Mouse (Mus musculus) heart, embryonic 11.5 days (tissue): Measurements from ENCODE around the gene Etnk2. TPM values are rescaled to one million over a fixed set of nuclear protein-coding genes. Genes with fewer than 3 reads are reported as not detected.
"Not testable (repeated sequence)": the region's sequence is repeated elsewhere in the genome, so short reads cannot be mapped to it uniquely, and the experiment has no call there.

Experiments used
- ATAC-seq: fragments of 200-750 bp; cut with Nextera tagmentation; replicated peaks from 2 replicates; pipeline ENCODE4 v1.8.0; 2017; ENCODE audit warnings: moderate library complexity; ENCODE audit not compliant: insufficient number of reproducible peaks, low FRiP score, low TSS enrichment
- H3K27ac ChIP-seq: fragments of 300-500 bp; sonication (generic); 2 replicates; pipeline ENCODE4 v1.5.1; 2014; ENCODE audit warnings: mild to moderate bottlenecking, low read depth, low read length
- H3K27me3 ChIP-seq: fragments of 300-500 bp; sonication (generic); 2 replicates; pipeline ENCODE4 v1.6.1; 2014; ENCODE audit warnings: mild to moderate bottlenecking, low read length, mixed read lengths; ENCODE audit not compliant: control insufficient read depth, insufficient read depth
- H3K36me3 ChIP-seq: fragments of 300-500 bp; sonication (generic); 2 replicates; pipeline ENCODE4 v1.6.1; 2014; ENCODE audit warnings: mild to moderate bottlenecking, low read length, moderate library complexity, mixed read lengths; ENCODE audit not compliant: control insufficient read depth, insufficient read depth
- H3K4me1 ChIP-seq: fragments of 300-500 bp; sonication (generic); 2 replicates; pipeline ENCODE4 v1.6.1; 2014; ENCODE audit warnings: low read length; ENCODE audit not compliant: control insufficient read depth, insufficient read depth
- H3K4me2 ChIP-seq: fragments of 300-500 bp; sonication (generic); 2 replicates; pipeline ENCODE4 v1.6.1; 2014; ENCODE audit warnings: mild to moderate bottlenecking, moderate library complexity
- H3K4me3 ChIP-seq: fragments of 300-500 bp; sonication (generic); 2 replicates; pipeline ENCODE4 v1.5.1; 2014; ENCODE audit warnings: low read depth, low read length
- H3K9ac ChIP-seq: fragments of 300-500 bp; sonication (generic); 2 replicates; pipeline ENCODE4 v1.6.1; 2014; ENCODE audit warnings: mild to moderate bottlenecking, low read depth, low read length, moderate library complexity
- H3K9me3 ChIP-seq: fragments of 300-500 bp; sonication (generic); replicated peaks from 2 replicates; pipeline ENCODE4 v1.6.1; 2016; ENCODE audit warnings: low read length; ENCODE audit not compliant: control insufficient read depth
- WGBS: fragments of 180-500 bp; shearing (Covaris S2); extraction: QIAGEN DNeasy Blood & Tissue Kit; methylation state at CpG from one replicate; pipeline ENCODE4 v1.1.7; 2014; ENCODE audit not compliant: insufficient replicate concordance; 5-methylcytosine and 5-hydroxymethylcytosine counted together
- polyA plus RNA-seq: library from polyadenylated mRNA; unstranded; fragments of >200 nt; fragmentation: Nextera tagmentation; extraction: Ambion mirVana; gene quantifications from 2 replicates; pipeline ENCODE4 v1.2.1, GENCODE M21; 2014

Etnk2 gene
- polyA plus RNA-seq, 1 experiment from 2014 or later: 1.5 TPM

DNA sequence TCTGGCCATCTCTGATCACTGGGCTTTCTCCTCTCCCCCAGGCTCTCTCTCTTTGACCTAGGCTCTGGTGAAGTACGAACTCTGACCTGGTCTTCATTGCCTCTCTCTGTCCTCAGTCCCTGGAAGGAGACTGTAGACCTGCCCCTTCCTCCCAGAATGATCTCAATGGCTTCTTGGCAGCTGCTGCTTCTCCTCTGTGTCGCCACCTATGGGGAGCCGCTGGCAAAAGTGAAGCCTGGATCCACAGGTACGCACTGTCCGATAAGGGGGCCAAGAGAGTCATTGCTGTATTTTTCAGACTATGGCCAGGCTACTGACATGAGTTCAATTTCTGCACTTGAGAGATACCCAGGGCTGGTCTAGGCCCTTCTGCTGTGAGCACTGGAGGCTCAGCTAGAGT, 36.3 kb upstream of the Etnk2 start:
- no peak overlapping the region for H3K4me2 ChIP-seq

DNA sequence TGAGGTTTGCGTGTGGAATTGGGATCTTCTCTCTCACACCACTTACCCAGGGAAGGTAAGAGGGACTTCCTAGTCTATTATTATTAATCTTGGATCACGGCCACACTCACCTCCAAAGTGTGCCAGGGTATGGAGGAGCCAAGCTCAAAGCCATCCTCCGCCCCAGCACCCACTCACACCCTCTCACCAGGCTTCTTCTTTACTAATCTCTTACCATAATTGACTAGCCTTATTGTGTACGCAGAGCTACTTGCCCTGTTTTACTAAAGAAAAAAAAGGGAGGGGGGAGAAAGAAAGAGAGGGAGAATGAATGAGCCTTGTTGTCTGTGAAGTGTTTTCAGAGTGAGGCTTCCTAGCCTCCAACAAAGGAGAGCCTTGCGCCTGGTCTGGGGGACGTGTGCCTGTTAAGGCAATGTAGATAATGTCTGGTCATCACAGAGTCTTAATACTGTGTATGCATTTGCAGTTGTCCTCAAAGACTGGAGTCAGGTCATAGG, 35.0 kb upstream of the Etnk2 start:
- H3K27me3 ChIP-seq: peaks cover 35% of the 10 kb centered on the region
- WGBS: 71% methylated on average over 6 of the region's 6 CpGs

More for the DNA sequence above, 36.3 kb upstream of the Etnk2 start:
- Histone ChIP-seq H3K36me3 (no peaks in the 10 kb centered on the region), H3K9ac (no peak overlapping the region), H3K9me3 (no peaks in the 10 kb centered on the region), H3K4me3 (no peak overlapping the region), H3K27me3 (peaks cover 35% of the 10 kb centered on the region), H3K27ac (no peak overlapping the region), H3K4me1 (no peaks in the 10 kb centered on the region; the same call in 1 of the 2 replicates)
- no peak for ATAC-seq
- WGBS: 58% methylated on average over 5 of the region's 5 CpGs

DNA sequence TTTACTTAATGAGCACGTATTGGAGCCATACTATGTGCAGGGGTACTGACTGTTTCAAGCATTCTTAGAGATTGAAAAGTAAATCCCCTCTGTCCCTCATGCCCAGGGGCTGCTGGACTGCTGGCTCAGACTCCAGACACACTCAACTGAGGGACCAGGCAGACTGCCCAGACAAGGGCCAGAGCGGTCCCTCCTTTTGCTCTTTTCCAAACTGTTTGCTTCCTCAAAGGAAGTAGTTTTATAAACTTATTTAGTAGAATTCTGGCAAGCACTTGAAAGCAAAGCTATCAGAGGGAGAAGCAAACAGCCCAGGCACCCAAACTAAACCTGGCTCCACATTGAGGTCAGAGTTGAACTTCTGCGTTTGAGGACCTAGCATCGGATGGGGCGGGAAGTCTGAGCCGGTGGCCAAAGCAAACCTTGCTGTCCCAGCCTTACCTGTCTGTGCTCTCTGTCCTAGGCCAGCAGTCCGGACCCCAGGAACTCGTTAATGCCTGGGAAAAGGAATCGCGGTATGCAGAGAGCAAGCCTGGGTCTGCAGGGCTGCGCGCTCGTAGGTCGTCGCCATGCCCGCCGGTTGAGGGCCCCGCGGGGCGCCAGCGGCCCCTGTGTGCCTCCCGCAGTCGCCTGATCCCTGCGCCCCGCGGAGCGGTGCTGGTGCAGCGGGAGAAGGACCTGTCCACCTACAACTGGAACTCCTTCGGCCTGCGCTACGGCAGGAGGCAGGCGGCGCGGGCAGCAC, 34.3 kb upstream of the Etnk2 start:
- 6% methylated on average over 34 of the region's 34 CpGs for WGBS
- Histone ChIP-seq H3K27ac (no peak overlapping the region), H3K36me3 (no peaks in the 10 kb centered on the region), H3K4me2 (peak overlapping the region; percentile 77), H3K27me3 (peaks cover 35% of the 10 kb centered on the region), H3K4me3 (peak overlapping the region; percentile 38), H3K4me1 (no peaks in the 10 kb centered on the region; the same call in 1 of the 2 replicates), H3K9me3 (no peaks in the 10 kb centered on the region), H3K9ac (no peak overlapping the region)
- ATAC-seq: no peak

More for the DNA sequence above, 35.0 kb upstream of the Etnk2 start:
- Histone ChIP-seq H3K27ac (no peak overlapping the region), H3K4me2 (no peak overlapping the region), H3K4me3 (no peak overlapping the region), H3K9ac (no peak overlapping the region), H3K4me1 (no peaks in the 10 kb centered on the region; the same call in 1 of the 2 replicates), H3K9me3 (no peaks in the 10 kb centered on the region), H3K36me3 (no peaks in the 10 kb centered on the region)
- ATAC-seq: no peak

DNA sequence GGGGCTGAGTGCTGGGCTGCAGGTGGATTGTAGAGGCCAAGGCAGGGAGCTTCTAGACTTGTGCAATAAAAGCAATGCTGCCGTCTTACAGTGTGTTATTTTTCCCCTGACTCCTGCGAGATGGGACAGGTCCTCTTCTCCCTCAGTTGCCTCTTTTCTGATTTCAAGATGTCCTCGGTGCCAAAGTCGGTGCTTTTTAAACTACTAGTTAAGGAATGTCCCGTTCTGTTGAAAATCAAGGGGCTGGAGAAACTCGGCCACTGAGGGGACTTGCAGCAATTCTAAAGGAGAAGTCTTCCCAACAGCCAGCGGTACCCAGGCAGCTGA, 33.8 kb upstream of the Etnk2 start:
- Histone ChIP-seq H3K4me3 (peak overlapping the region; percentile 38), H3K9ac (no peak overlapping the region), H3K27me3 (peaks cover 35% of the 10 kb centered on the region), H3K27ac (no peak overlapping the region), H3K4me2 (peak overlapping the region; percentile 77), H3K36me3 (no peaks in the 10 kb centered on the region), H3K4me1 (no peaks in the 10 kb centered on the region; the same call in 1 of the 2 replicates), H3K9me3 (no peaks in the 10 kb centered on the region)
- no peak for ATAC-seq
- WGBS: 30% methylated on average over 7 of the region's 7 CpGs

DNA sequence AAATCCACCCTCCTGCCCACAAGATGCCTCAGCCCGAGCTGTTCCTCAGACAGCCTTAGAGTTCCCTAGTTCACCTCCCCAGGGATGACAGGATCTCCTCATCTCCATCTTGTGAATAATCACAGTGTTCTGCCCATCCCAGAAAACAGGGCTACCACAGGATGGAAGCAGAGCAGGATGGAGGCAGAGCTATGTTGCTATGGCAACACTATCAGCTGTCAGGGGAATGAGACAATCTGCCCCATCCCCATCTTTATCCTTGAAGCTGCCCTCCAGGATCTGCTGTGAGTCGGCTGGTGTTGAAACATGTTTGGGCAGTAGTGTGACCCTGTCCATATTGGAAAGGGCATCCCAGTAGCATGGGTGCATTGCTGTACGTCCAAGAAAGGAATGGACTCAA, 32.2 kb upstream of the Etnk2 start:
- H3K27me3 ChIP-seq: peaks cover 35% of the 10 kb centered on the region
- no peak overlapping the region for H3K9ac ChIP-seq
- no peak overlapping the region for H3K4me3 ChIP-seq
- H3K36me3 ChIP-seq: no peaks in the 10 kb centered on the region
- H3K9me3 ChIP-seq: no peaks in the 10 kb centered on the region
- no peak overlapping the region for H3K27ac ChIP-seq
- 69% methylated on average over 3 of the region's 3 CpGs for WGBS
- ATAC-seq: no peak
- H3K4me1 ChIP-seq: no peaks in the 10 kb centered on the region; the same call in 1 of the 2 replicates
- H3K4me2 ChIP-seq: no peak overlapping the region

DNA sequence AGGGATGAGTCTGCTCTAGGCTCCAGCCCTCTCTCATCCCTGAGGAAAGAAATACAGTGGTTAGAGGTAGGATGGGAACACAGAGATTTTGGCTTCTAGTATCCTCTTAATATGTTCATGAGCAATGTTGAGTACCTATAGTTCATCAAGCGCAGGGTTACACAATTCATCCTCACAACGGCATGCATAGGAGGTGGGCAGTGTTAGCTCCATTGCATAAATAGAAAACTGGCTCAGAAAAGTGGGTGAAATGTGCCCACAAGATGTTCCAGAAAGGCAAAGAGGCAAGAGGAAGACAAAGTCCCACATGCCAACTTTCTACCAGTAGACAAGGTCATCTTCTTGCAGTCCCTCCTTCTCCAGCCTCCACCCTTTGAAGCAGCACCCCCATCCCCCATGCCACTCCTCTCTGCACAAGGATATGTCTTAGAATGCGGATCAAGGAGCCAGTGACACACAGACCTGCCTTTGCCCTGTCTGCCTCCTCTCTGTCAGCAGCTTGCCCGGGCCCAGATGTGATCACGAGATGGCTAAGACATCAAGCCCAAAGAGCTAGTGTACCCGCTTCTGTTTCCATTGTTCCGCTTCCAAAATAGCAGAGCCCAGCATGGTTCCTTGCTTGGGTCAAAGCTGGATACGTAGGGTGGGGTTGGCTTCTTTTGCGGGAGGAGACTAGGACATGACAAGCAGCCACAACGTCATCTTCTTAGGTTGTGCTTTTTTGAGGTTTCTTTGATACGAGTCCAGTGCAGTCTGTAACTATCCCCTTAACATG, 30.5 kb upstream of the Etnk2 start:
- Histone ChIP-seq H3K9ac (no peak overlapping the region), H3K4me1 (no peaks in the 10 kb centered on the region; the same call in 1 of the 2 replicates), H3K9me3 (no peaks in the 10 kb centered on the region), H3K27ac (no peak overlapping the region), H3K27me3 (peaks cover 27% of the 10 kb centered on the region), H3K4me2 (no peak overlapping the region), H3K4me3 (no peak overlapping the region), H3K36me3 (no peaks in the 10 kb centered on the region)
- ATAC-seq: no peak
- WGBS: 83% methylated on average over 11 of the region's 11 CpGs

DNA sequence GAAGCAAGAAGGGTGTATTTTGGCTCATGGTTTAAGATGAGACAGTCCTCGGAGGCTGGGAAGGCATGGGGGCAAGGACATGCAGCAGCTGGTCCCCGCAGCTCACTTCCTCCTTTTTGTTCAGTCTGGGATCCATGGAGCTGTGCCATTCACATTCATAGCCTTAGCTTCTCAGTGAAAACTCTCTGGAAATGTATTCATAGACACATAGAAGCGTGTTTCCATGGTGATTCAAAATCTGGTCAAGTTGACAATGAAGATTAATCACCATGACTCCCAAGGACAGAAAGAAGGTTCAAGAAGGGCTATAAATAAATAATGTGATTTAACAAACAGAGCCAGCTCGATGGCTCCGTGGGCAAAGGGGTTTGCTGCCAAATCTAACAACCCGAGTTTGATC, 29.4 kb upstream of the Etnk2 start:
- no peak overlapping the region for H3K9ac ChIP-seq

DNA sequence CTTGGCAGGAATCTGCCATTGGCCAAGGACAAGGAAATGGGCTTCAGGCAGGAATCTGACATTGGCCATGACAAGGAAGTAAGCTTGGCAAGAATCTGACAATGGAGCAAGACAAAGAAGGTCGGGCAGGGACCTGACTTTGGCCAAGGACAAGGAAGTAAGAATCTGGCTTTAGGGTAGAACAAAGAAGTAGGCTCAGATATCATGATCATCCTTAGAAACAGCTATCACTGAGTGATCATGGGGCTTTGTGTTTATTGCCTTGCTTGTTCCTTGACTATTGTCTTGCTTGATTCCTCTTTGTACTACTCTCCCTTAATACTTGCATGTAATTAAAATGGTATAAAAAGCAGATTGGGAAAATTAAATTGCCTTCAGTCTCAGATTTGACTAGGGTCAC, 23.0 kb upstream of the Etnk2 start:
- not testable (repeated sequence) for H3K9me3 ChIP-seq, H3K36me3 ChIP-seq, H3K27ac ChIP-seq, H3K4me2 ChIP-seq, H3K4me3 ChIP-seq, H3K4me1 ChIP-seq, H3K27me3 ChIP-seq, H3K9ac ChIP-seq, ATAC-seq
- 50% methylated on average over 1 of the region's 1 CpGs for WGBS

More for the DNA sequence above, 29.4 kb upstream of the Etnk2 start:
- Histone ChIP-seq H3K27me3 (peaks cover 17% of the 10 kb centered on the region), H3K9me3 (no peaks in the 10 kb centered on the region), H3K27ac (no peak overlapping the region), H3K4me3 (no peak overlapping the region), H3K36me3 (no peaks in the 10 kb centered on the region), H3K4me1 (no peaks in the 10 kb centered on the region; the same call in 1 of the 2 replicates), H3K4me2 (no peak overlapping the region)
- WGBS: 82% methylated on average over 6 of the region's 6 CpGs
- ATAC-seq: no peak
